Mouse (Mus musculus) small intestine, adult 2 months (tissue): ENCODE measurements at regions not wholly inside any gene's neighbourhood (a gene's known extent, or its start where the extent isn't known, plus 50 kb on each side); places are given as distances from the start of the nearest gene placed in this dataset.

Source experiments
- CTCF ChIP-seq: fragments of 200-500 bp; IDR thresholded peaks from 2 replicates; pipeline ENCODE4 v1.5.1; 2012; ENCODE audit warnings: low read depth, mild to moderate bottlenecking, control low read depth, inconsistent platforms, low read length, moderate library complexity, mixed read lengths; ENCODE audit not compliant: insufficient replicate concordance, insufficient read length; ENCODE audit errors: extremely low read depth
- POLR2A ChIP-seq: fragments of 200-500 bp; IDR thresholded peaks from 2 replicates; pipeline ENCODE4 v1.6.1; 2012; ENCODE audit warnings: low read depth, mild to moderate bottlenecking, control low read depth, inconsistent platforms, low read length, moderate library complexity

DNA sequence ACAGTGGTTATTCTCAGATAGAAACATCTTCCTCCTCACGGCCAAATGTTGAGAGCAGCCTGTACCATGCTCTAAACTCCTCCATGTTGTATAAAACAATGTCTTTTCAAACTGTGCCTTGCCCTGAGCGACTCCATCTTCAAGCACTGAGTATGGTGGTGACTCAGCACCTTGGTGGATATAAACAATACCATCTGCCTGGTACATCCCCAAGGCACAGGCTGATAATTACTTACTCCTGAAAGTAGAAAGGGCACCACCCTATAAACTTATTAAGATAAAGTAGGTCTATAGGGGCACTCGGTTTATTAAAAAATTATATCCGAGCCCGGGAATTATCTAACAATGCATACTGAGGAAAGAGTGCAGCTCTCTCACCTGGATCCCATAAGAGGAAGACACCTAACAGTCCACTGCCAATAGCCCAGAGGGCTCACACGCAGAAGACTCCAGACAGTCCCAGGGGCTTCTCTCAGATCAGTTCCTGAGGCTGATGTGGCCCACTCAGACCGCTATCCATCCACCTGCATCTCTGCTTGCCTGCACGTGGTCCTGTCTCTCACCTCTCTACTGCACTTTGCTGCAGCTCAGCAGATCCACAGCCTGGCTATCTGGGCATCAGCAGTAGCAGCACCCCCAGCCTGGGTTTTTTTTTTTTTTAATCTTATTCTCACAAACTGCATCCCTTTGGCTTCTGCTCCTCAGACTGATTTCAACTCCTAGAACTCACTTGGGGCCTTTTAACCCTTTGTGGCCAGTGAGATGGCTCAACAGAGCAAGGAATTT, 109.7 kb upstream of the Dlg1 start:
- TF ChIP-seq CTCF (no peak), POLR2A (no peak)
